Mouse (Mus musculus) stomach, postnatal 0 days (tissue): ENCODE measurements at regions not wholly inside any gene's neighbourhood (a gene's known extent, or its start where the extent isn't known, plus 50 kb on each side); places are given as distances from the start of the nearest gene placed in this dataset.

Experiments used
- CTCF ChIP-seq: IDR thresholded peaks from 2 replicates; pipeline ENCODE4 v1.5.1; 2016; ENCODE audit warnings: antibody characterized with exemption, low read depth, mild to moderate bottlenecking, moderate library complexity
- EP300 ChIP-seq: optimal IDR thresholded peaks from 2 replicates; pipeline ENCODE3; 2016; ENCODE audit warnings: antibody characterized with exemption

DNA sequence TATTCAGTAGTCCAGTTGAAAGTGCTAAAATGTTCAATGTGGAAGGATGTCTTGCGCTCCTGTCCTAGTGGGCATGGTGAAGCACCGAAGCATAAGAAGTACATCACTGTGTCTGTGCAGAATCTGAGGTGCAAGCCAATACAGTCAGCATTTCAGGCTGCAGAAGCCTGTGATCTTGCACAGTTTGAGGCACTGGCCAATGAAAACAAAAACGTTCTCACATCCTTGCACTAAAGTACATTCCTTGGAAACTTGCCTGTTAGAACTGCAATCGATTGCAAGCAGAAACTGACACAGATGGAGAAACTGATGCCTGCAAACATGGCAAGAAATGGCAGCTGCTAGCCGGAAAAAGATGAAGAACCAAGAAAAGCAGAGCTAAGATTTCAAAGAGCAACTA is 472.9 kb upstream of the Atp11b start:
- TF ChIP-seq CTCF, result no peak
- no peak for TF ChIP-seq EP300
